Mouse (Mus musculus): Measurements from ENCODE around the gene Rpgrip1l.

DNA sequence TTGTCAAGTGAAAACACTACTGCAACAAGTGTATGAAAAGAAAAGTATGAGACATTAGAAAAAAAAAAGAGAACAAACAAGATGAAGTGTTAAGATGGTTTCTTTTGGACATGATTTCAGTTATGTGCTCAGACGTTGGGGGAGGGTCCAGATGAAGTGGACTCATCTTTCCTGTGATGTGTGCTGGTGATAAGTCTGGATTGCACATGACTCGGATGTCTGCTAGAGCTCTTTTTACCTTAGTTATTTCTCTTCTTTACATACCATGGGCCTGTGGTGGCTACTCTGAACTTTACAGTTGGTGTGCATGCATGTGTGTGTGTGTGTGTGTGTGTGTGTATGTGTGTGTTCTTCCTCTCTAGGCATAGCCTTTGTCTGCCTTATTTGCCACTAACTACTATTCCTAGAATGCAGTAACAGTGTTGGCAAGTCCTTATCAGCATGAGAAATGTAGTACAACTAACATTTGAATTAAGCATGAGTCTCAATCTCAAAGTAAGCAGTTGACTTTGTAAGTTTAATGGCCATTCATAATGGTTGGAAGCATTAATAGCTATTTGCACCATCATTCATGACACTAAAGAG, 43.6 kb downstream of the Rpgrip1l start:
- TF ChIP-seq POLR2A (IDR thresholded peaks at IDR 0.05; ENCODE audit: low read depth, low read length) (no peak), USF1 (IDR thresholded peaks at IDR 0.05; ENCODE audit: low read depth, low read length) (no peak), MYC (IDR thresholded peaks at IDR 0.05; ENCODE audit: low read depth, low read length) (no peak), POLR2AphosphoS2 (IDR thresholded peaks at IDR 0.05; ENCODE audit: low read depth, low read length) (no peak)

Measured in CH12.LX (cell line).